Mouse (Mus musculus): ENCODE results near the gene Polg. TPM values are rescaled to one million over a fixed set of nuclear protein-coding genes. Genes with fewer than 3 reads are reported as not detected.
A peak's percentile ranks its signal among the peaks of the same experiment; 100 is the strongest.

Gene Polg
- total RNA-seq (2021), result 10 to 100 TPM; 33.8 to 34.3 TPM
- long read RNA-seq, experiment 1, full-length matches to known transcripts, result 4 of 11 reads
- long read RNA-seq, experiment 1, partial matches to known transcripts, result 3 of 11 reads
- long read RNA-seq, experiment 1, other reads (novel, unspliced or antisense), result 4 of 11 reads
- long read RNA-seq, experiment 2, full-length matches to known transcripts, result 7 of 21 reads
- long read RNA-seq, experiment 2, partial matches to known transcripts, result 9 of 21 reads
- long read RNA-seq, experiment 2, other reads (novel, unspliced or antisense), result 5 of 21 reads

DNA sequence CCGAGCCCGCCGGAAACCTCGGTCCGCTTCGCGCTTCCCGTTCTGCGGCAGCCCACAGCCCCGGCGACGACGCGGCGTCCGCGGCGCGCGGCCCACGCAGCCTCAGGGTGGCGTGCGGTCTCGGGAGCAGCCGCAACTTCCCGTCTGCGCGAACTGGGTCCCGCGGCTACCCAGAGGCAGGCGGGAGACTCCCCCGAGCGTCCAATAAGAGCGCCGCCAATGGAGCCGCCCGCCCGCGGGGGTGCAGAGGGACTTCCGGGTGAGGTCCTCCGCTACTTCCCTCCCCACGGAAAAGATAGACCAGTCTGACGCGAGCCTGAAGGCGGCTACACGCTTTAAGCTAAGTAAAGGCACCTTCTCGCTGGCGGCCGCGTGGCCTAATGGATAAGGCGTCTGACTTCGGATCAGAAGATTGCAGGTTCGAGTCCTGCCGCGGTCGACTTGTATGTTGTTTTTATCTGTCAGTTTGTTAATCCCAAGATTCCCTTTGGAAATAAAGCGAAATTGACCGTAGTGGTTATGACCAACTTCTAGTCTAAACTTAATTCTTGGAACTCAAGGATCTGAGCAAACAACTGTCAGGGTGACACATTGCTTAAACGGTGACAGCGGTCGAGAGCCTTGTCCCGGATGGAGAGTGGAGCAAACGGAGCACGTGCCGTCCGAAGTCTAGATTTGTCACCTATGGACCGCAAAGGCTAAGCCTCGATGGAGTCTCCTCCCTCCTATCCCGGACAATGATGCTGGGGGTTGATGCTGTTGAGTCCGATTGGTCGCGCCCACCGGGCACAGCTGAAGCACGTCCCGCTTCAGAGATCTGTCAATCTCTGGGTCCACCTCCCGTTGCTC lies at the start of gene Polg:
Gene Polg (minus strand): TSS at position 310 of the 849 bp plus-strand sequence.
- peak; percentile 98 for DNase-seq

DNA sequence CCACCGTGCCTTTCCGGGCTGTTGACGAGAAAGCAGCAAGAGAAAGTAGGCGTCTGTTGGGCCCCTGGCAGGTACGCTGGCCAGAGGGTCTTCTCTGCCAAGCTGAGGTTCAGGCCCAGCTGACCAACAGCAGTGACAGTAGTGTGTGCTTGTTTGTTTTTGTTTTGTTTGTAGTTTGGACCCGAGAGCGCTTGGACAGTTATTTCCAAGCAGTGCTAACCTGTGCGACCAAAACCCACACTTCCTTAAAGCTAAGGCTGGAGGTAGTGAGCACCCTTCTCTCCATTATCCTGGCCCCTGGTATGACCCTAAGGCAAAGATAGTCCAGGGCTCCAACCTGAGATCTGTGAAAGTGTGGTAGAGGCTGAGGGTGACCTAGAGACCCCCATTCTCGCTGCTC lies 49.7 kb upstream of the Polg start:
- no peak for DNase-seq

DNA sequence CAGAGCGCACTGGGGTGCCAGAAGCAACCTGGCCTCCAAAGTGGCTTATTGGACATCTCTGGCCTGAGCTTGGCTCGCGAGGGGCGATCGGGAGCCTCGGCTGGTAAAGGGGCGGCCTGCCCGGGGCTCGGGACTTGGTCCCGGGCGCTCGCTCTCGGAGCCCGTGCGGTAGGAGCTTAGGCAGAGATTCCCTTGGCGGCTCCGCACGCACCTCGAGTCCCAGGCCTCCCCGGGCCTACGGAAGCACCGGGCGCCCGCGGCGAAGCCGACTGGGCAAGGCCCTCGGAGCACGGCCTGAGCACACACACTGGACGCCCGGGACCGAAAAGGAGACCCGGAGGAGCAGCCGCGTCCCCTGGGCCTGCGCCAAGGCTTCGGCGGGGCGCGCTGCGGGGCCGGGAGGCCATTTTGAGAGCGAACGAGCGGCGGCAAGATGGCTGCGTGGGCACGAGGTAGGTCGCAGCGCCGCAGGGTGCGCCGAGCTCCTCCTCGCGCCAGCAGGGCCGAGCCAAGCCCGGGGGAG lies 49.1 kb upstream of the Polg start:
- no peak for DNase-seq

DNA sequence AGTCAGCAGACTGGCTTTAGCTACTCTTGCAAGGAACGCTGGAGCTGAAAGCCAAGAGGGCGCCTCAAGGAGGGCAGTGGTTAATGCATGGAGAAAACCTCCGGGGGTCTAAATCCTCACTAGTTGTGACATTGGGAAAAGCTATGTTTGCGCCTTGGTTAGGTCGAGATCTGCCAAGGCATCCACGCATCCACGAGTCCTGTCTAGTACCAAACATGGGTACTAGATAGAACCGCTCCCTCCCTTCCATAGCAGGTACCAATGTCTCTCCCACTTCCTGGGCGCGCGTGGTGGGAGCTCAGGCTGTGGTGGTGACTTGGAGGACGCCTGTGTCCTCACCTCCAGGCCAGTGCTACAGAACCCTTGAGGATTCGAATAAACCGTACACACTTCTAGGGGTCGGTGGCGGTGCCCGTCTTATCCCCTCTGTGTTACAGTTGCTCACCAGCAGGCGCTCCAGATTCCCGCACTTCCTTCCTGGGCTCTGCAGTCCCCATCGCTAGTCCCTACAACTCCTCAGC lies 48.3 kb upstream of the Polg start:
- DNase-seq, result no peak

DNA sequence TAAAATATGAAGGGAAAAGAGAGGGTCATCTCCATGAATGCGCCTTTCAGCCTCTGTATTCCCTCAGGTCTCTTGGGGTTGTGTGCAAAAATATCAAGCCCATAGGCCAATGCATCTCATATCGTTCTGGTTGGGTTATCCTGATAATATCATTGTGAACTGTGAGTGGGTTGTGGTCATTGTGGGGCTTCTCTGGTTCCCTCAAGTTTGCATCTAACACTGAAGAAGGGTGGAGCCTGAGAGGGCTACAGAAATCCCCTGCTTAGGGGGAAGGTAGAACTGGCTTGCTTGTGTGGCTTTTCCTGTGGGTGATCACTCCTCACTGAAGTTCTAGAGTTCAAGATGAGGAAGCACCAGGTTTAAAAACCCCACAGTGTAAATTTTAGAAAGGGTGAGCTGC lies 47.3 kb upstream of the Polg start:
- no peak for DNase-seq

DNA sequence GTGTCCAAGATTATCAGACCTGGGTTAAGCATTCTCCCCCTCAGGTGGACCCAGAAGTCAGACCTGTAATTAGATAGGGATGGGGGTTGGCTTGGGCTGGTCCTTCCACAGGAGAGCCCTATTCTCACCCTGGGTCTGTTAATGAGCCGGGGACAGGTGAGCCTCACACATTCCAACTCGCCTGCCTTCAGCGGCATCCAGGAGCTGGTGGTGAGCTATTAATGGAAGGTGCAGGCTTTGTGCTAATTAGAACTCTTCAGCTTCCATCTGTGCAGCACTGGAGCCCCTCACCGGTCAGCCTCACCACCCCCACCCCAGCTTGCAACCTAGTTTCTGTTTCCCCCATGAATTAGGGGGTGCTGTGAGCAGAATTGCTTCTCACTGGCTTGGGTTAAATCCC lies 46.3 kb upstream of the Polg start:
- no peak for DNase-seq

DNA sequence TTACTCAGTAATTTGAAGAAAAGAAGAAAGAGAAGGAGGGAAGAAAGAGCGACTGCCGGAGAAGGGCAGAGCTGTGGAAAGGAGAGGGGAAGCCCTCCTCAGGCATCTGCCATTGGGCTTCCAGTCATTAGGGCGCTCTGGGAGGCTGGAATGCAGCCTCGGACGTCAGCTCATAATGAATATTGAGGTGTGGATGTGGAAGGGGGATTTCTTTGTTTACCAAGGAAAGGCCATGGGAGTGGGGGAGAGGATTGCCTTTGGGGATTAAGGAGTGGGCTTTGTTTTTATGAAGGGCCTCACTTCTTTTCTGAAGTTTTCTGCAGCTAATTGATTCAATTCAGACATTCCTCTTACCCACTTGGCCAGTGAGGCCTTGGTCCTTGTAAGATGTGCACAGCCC lies 45.5 kb upstream of the Polg start:
- DNase-seq, result no peak

DNA sequence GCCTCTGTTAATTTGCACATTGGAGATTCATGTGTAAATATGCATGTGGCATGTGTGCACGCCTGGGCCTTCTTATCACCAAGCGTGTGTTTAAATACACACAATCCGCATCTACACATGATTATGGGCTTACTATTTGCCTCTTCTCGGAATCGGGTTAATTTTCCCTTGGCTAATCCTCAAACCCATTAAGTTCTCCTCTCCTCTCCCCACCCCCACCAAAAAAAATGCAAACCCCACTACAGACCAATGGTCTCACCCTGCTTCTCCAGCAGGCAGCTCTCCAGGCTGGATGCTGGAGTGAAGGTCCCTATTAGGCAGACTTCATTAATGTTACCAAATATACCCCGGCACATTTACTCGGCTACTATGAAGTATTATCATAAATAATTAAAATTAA lies 45.0 kb upstream of the Polg start:
- no peak for DNase-seq

DNA sequence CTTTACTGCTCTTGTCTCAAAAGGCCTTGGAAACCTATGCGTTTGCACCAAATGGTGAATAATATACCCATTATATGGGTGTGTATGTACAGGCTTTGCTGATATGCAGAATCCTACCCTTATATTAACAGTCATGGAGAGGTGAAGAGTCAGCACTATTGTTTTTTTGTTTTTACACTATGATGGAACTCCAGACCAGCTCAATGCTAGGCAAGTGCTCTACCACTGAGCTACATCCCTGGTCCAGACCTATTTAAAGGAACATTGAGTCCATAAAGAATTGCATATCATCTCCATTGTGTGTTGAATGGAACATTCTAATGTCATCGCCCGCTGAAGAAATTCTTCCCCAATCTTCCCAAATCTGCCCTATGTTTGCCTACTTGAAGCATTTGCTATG lies 44.5 kb upstream of the Polg start:
- no peak for DNase-seq

DNA sequence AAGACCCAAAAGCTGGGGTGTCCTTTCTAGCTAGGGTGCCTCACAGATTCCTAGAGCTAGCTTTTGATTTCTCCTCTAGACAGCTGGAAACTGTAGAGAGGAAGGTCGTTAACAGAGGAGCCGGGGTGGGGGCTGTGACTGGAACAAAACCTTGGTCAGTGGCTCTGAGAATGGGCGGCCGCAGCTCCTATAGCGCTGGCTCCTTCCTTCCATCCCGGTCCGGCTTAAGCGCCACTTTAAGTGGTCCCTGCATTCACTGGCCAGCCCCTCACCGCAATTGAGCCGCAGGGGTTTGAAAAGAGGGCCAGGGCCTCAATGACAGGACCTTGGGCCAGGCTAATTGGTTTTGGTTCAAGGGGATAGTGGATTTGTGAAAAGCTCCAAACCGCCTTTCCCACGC lies 43.5 kb upstream of the Polg start:
- DNase-seq, result no peak

DNA sequence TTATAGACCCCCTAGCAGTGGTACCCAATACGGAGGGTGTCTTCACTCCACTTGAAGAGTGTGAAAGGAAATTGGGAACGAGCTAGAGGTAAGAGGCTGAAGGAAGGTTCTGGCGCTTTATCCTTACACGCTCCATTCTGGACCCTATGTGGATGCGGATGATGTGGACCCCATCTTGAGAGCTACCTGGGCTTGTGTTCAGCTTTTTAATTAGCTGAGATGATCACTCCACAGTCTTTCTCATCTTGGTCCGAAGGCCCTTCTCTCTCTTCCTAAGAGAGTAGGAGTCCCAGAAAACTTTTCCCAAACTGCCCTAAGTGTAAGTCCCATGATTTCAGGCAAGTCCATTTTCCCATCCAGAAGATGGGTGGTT lies 43.1 kb upstream of the Polg start:
- DNase-seq, result no peak

DNA sequence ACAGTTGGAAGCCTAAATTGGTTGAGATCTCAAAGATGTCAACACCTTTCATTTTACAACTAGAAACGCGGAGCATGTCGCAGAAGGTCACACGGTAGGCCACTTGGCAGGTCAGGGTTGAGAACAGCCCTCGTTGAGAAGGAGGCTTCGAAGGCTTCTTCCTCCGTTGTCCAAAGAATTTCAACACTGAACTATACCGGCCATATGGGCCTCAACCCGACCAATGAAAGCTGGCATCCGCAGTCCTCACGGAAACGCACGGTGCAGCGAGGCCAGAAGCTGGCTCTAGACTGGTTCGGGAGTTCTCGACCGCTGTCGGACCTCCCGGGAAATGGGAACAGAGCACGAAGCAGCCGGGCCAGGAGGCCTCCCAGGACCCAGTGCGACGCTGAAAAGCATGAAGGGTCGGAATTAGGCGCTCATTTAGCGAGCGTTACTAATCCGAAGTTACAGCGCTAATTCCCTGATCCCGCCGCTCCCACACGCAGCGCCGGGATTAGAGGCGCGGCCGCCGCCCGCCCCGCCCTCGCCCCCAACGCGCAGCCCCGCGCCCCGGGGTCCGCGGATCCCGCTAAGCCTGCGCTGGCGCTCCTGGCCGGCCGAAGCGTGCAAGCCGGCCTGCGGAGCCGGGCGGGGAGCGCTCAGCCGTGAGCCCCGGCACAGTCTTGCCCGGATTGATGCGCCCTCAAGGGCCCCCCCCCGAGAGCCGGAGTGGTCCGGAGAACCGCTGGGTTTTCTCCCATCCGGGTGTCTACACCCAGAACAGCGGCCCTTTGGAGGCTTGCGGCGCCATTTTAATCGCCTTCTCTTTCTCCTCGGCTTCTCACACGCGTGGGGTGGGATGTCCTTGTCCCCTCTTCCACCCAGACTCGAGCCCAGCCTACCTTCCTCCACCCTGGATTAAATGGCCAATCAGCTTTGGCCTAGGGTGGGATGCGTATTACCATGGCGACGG lies 42.4 kb upstream of the Polg start:
- no peak for DNase-seq

DNA sequence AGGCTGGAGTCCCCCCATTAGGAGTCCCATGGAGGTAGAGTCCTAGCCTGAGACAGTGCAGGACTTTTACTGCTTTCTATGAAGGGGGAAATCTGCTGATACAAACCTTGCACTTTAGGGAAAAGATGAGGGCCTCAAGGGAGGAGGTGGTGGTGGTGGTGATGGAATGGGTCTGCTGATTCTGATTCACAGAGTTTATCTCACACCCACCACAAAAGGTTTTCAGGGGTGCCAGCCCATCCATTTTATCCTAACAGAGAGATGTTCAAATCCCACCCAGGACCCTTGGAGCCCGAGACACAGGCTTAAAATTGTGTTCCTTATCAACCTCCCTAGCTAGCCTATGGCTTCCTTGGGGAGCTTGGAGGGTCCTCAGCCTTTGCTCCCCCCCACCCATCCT lies 41.6 kb upstream of the Polg start:
- DNase-seq, result no peak

DNA sequence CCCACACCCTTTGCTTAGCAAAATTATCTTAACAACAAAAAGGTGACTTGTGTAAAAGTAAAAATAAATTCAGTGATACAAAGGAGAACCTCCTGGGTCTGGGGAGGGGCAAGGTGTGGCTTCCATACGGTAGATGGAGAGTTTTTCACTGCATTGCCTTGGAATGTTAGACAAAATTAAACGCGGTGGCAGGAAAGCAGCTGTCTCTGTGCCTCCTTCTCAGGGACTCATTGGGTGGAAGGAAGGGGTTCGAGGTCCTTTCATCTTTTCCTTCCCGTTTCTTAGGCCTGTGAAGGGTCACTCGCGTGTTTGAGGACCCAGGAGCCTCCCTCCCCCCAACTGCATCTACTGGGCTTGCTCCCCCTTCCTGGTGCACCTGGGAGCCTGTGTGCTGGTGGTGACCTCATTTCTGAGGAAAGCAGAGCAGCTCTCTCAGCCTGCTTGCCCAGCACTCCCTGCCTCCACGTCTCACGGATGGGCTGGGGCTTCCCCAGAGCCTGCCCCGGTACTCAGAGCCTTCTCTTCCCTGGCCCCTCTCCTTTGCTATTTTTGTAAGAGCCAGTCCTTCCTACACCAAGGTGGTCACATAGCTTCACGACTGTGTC lies 41.0 kb upstream of the Polg start:
- no peak for DNase-seq

DNA sequence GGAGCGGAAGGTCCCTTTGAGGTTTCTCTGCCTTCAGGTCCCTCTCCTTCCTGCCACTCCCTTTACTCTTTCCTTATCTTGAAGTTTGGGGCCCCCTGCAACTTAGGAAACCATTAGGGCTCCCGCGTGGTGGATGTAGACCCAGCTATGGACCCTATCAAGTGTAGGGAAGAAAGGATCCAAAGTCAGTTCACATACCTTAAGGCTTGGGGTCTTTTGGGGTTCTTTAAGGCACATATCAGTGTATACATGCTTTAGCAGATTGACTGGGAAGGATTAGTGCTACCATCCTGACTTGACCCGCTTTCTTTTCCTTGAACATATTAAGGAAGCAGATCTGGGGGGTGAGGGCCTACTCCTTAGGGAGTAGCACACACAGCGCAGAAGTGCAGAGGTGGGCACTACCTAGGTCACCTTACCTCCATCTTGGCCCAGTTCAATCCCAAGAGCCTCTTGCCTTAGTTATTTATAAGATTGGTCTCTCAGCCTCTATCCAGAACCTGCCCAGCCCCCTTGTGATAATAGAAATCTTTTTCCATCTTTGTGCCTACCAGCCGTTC lies 40.4 kb upstream of the Polg start:
- DNase-seq, result no peak

DNA sequence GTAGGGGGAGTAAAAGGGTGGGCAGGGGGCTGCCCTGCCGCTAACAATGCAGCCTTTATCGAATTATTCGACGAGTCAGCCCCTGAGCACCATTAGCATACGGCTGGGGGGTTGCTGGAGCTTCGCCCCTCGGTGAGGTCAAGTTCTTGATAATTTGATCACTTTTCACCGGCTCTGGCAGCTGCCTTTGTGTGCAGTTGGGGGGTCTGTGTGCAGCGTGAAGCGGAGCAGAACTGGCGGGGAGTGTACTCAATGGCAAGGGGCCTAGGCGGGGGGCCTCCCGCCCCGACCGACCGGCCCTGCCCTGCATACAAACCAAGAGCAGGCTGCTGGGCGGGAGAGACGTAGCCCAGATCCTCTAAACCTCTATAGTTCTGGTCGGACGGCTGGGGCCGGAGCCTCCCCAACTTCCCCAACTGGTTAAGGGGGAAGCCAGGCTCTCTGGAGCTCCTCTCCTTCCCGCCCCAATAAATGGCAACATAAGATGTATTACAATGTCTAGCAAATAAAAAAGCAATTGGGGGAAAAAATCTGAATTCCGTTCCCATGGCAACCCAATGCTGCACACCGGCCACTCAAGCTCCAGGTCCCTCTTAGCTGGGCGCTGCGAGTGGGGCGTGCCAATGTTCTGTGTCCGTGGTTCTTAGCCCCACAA lies 39.8 kb upstream of the Polg start:
- DNase-seq, result no peak

DNA sequence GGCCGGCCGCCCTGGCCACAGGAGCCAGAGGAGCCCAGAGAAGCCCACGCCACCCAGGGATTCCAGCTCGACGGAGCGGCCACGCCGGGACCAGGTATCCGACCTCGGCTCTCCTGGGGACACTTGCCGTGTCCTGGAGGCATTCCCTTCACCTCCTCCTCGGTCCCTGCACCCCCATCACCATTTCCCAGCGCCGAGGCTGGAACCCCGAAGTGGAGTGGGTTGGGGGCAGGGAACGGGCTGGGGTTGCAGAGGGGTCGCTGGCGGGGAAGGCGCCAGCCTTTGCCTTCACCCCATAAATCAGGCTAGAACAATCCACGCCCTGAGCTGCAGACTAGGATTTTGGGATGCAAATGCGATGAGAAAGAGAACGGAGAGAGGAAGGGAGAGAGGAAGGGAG lies 39.2 kb upstream of the Polg start:
- DNase-seq, result no peak

DNA sequence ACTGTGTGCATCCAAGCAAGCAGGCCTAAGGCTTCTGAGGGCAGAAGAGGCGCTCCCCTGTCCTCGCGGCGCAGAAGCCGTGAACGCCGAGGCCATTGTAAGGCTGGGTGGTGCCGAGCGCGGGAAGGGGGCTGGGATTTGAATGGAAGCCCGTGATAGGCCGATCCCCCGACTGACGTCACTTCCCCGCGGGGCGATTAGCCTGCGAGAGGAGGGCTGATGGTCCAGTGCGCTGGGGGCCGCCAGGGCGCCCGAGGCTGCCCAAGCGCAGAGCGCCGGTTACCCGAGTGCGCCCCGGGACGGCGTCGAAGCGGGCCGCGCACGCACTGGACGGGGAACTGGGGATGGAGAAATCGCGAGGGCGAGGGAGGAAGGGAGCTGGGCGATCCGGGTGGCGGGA lies 38.6 kb upstream of the Polg start:
- no peak for DNase-seq

DNA sequence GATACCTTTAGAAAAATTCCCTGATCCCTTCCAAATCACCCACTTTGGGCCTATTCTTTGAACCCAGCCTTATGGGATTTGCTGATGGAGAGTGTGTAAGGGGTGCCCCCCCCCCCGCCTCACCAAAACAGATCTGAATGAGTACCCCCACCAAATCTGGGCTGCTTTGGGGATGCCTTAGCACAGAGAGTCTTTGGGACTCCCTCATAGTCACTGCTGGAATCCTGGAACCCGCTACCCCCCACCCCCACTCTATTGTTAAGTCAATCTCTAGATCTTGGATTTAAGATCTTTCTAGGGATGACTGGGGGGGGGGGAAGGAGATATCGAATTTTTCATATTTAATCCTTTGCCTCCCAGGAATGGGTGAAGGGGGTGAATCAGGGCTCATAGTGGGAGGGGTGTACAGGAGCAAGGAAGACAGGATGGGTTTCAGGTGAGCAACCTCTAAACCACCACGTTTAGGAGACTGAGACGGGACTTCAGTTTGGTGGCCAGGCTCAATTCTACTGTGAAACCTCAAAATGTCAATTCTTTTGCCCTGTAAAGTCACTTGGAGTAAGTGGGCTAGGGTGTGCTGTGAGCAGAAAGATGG lies 37.6 kb upstream of the Polg start:
- DNase-seq, result no peak

DNA sequence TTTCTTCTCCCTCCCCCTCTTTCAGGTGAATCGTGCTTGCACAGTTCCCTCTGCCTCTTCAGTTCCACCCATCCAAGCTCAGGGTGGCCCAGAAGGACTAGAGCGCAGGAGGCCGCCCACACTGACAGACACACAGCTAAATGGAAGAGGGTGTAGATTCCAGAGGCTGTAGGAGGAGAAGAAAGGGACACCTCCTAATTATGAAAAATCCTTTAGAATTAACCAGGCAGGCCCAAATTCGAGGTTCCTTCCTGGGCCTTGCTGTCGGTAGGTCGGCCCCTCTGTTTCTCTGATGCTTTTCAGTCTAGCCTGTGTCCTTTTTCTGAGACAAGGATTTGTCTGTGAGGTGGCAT lies 36.9 kb upstream of the Polg start:
- no peak for DNase-seq

All from gastrocnemius, postnatal 25 days (tissue).